Mouse (Mus musculus) left cerebral cortex, adult 18-20 months (tissue): ENCODE measurements around the gene Pde3b. TPM values are rescaled to one million over a fixed set of nuclear protein-coding genes. Genes with fewer than 3 reads are reported as not detected.
"Not testable (repeated sequence)": the region's sequence is repeated elsewhere in the genome, so short reads cannot be mapped to it uniquely, and the experiment has no call there.

Source experiments
- DNase-seq, 2 experiments: peaks; one replicate each; pipeline ENCODE4 v3.0.0; 2021 to 2022; ENCODE audit warnings: low spot score in 2 of 2, mixed read lengths in 1 of 2
- long read RNA-seq, 2 experiments: library from polyadenylated mRNA; stranded (forward); transcript quantifications; one replicate each; pipeline ENCODE4 v2.0.0; 2021
- total RNA-seq, 2 experiments: library from RNA; stranded (reverse); gene quantifications; 2 replicates each; pipeline ENCODE4 v1.2.3; 2021

Pde3b gene
- total RNA-seq, result 1 to 10 TPM; 7.7 to 8.3 TPM
- long read RNA-seq, experiment 1, partial matches to known transcripts, result 0 of 4 reads
- long read RNA-seq, experiment 1, other reads (novel, unspliced or antisense), result 4 of 4 reads
- long read RNA-seq, experiment 2, partial matches to known transcripts, result 0 of 4 reads
- long read RNA-seq, experiment 2, other reads (novel, unspliced or antisense), result 4 of 4 reads

GRCm38 (mm10) chr7:114414421-114415335 is at the start of gene Pde3b:
Gene Pde3b, plus strand, starts transcription at chr7:114415281.
- DNase-seq, result peak; percentile 48 to 69

GRCm38 (mm10) chr7:114402130-114402529 is 13.0 kb upstream of the Pde3b start:
- DNase-seq, result no peak

- DNase-seq, result peak; percentile 33 to 54
Measured at GRCm38 (mm10) chr7:114415336-114416020, 397 bp downstream of the Pde3b start.

- DNase-seq, result peak; percentile 49 to 59
Measured at GRCm38 (mm10) chr7:114416021-114416845, 1.2 kb downstream of the Pde3b start.

- DNase-seq, result not testable (repeated sequence)
Measured at GRCm38 (mm10) chr7:114419331-114419730, 4.2 kb downstream of the Pde3b start.

- no peak for DNase-seq
Measured at GRCm38 (mm10) chr7:114420918-114421317, 5.8 kb downstream of the Pde3b start.

GRCm38 (mm10) chr7:114422224-114422623 is 7.1 kb downstream of the Pde3b start:
- no peak for DNase-seq

- no peak for DNase-seq
Measured at GRCm38 (mm10) chr7:114429768-114430167, 14.7 kb downstream of the Pde3b start.

- DNase-seq, result no peak
Measured at GRCm38 (mm10) chr7:114431966-114432365, 16.9 kb downstream of the Pde3b start.

- DNase-seq, result no peak
Measured at GRCm38 (mm10) chr7:114439726-114440125, 24.6 kb downstream of the Pde3b start.

- DNase-seq, result no peak
Measured at GRCm38 (mm10) chr7:114440494-114440893, 25.4 kb downstream of the Pde3b start.

GRCm38 (mm10) chr7:114452876-114453275 is 37.8 kb downstream of the Pde3b start:
- DNase-seq, result no peak

- DNase-seq, result no peak
Measured at GRCm38 (mm10) chr7:114453300-114453990, 38.4 kb downstream of the Pde3b start.

GRCm38 (mm10) chr7:114454858-114455257 is 39.8 kb downstream of the Pde3b start:
- DNase-seq, result no peak

- DNase-seq, result no peak
Measured at GRCm38 (mm10) chr7:114456904-114457303, 41.8 kb downstream of the Pde3b start.

- no peak for DNase-seq
Measured at GRCm38 (mm10) chr7:114459909-114460308, 44.8 kb downstream of the Pde3b start.

GRCm38 (mm10) chr7:114461727-114462126 is 46.6 kb downstream of the Pde3b start:
- no peak for DNase-seq

GRCm38 (mm10) chr7:114466358-114466757 is 51.3 kb downstream of the Pde3b start:
- no peak for DNase-seq

- no peak for DNase-seq
Measured at GRCm38 (mm10) chr7:114472471-114472870, 57.4 kb downstream of the Pde3b start.

GRCm38 (mm10) chr7:114474889-114475288 is 59.8 kb downstream of the Pde3b start:
- DNase-seq, result no peak
